Mouse (Mus musculus): ENCODE data around the gene Wbp2. TPM values are rescaled to one million over a fixed set of nuclear protein-coding genes. Genes with fewer than 3 reads are reported as not detected.
A peak's percentile ranks its signal among the peaks of the same experiment; 100 is the strongest.

Gene Wbp2
- polyA plus RNA-seq, 1 experiment, result 156 TPM

DNA sequence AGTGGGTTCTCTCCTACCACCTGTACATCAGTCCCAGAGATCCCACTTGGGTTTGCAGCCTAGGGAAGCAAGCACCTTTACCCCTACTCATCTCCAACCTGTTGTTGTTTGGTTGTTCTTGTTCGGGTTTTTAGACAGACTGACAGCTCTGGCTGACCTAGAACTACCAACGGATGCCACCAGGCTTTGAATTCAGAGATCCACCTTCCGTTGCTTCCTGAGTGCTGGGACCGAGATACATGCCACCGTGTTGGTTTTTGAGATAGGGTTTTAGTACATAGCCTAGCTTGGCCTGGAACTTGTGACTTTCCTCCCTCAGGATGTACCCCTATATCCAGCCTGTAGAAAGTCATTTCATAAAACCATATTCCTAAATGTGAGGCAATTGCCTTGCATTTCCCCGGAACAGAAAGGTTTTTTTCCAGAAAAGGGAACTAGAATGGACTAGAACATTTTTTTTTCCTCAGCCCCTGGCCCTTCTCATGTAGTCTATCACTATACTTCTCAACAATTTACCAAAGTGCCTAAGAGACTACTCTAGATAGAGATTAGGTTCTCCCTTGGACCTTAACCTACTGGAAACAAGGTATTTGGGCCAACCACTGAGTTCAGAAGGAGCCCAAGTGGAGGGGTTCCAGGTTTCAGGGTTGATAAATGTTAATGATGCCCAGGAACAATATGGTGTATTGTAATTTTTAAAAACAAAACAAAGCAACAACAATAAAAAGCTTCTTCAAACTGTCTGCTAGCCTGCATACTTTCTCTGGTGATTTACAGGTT is 57.5 kb downstream of the Wbp2 start:
- H3ac ChIP-seq (ENCODE audit: control insufficient read depth, insufficient read length), result no peak overlapping the region
- peak overlapping the region; percentile 90 for H3K4me2 ChIP-seq (ENCODE audit: low read depth)
- no peaks in the 10 kb centered on the region for H3K36me3 ChIP-seq (ENCODE audit: control insufficient read depth, insufficient read depth)
- H3K79me2 ChIP-seq (ENCODE audit: control insufficient read depth, insufficient read depth), result peaks cover 38% of the 10 kb centered on the region
- TF ChIP-seq MYOD1 (IDR thresholded peaks at IDR 0.05; ENCODE audit: control insufficient read depth in 1 of 3, insufficient read length in 2 of 3, low read depth in 2 of 3), result no peak
- TF ChIP-seq CEBPB (IDR thresholded peaks at IDR 0.05; ENCODE audit: insufficient read depth, poor library complexity, severe bottlenecking), result no peak
- no peak for TF ChIP-seq TCF3 (IDR thresholded peaks at IDR 0.05; ENCODE audit: insufficient read length, low read depth)
- no peak for TF ChIP-seq REST (IDR thresholded peaks at IDR 0.05; ENCODE audit: insufficient read depth, insufficient read length)
- TF ChIP-seq MAX (IDR thresholded peaks at IDR 0.05; ENCODE audit: low read depth), result no peak
- no peak for TF ChIP-seq POLR2AphosphoS2 (IDR thresholded peaks at IDR 0.05; ENCODE audit: insufficient read length, low read depth)
- TF ChIP-seq E2F4 (IDR thresholded peaks at IDR 0.05; ENCODE audit: insufficient read depth), result no peak
- no peak for TF ChIP-seq POLR2A (IDR thresholded peaks at IDR 0.05; ENCODE audit: insufficient read length, low read depth)
- no peak for TF ChIP-seq TCF12 (IDR thresholded peaks at IDR 0.05; ENCODE audit: insufficient read depth, poor library complexity, severe bottlenecking)
- no peak for TF ChIP-seq SRF (IDR thresholded peaks at IDR 0.05; ENCODE audit: control insufficient read depth, insufficient read length, low read depth)
- TF ChIP-seq MYOG (IDR thresholded peaks at IDR 0.05; ENCODE audit: control insufficient read depth in 1 of 3, insufficient read depth in 1 of 3, insufficient read length in 2 of 3, low read depth in 2 of 3), result no peak
- no peak for TF ChIP-seq USF1 (IDR thresholded peaks at IDR 0.05; ENCODE audit: low read depth)
- H3K4me3 ChIP-seq, result peak overlapping the region; percentile 67
- H3K27me3 ChIP-seq (ENCODE audit: control insufficient read depth, insufficient read depth, insufficient read length), result no peaks in the 10 kb centered on the region

Other genes starting within 250 kb of the Wbp2 start
- 0.23 TPM for gene Myo15b, start 228.6 kb downstream of the Wbp2 start, polyA plus RNA-seq (2012; fragmentation: generic; extraction: Trizol)
- gene Smim5, start 187.0 kb downstream of the Wbp2 start, polyA plus RNA-seq (2012; fragmentation: generic; extraction: Trizol), result 49.4 TPM
- gene Smim6, start 175.0 kb downstream of the Wbp2 start, polyA plus RNA-seq (2012; fragmentation: generic; extraction: Trizol), result 7.8 TPM
- gene Sap30bp, start 153.7 kb downstream of the Wbp2 start, polyA plus RNA-seq (2012; fragmentation: generic; extraction: Trizol), result 84.9 TPM
- gene Recql5, start 153.5 kb downstream of the Wbp2 start, polyA plus RNA-seq (2012; fragmentation: generic; extraction: Trizol), result 13.1 TPM
- gene Itgb4, start 112.3 kb downstream of the Wbp2 start, polyA plus RNA-seq (2012; fragmentation: generic; extraction: Trizol), result 1.2 TPM
- gene Galk1, start 74.3 kb downstream of the Wbp2 start, polyA plus RNA-seq (2012; fragmentation: generic; extraction: Trizol), result 172 TPM
- gene H3f3b, start 59.0 kb downstream of the Wbp2 start, polyA plus RNA-seq (2012; fragmentation: generic; extraction: Trizol), result 502 TPM
- gene Unk, start 56.7 kb downstream of the Wbp2 start, polyA plus RNA-seq (2012; fragmentation: generic; extraction: Trizol), result 15.3 TPM
- 9.1 TPM for gene Unc13d, start 9.0 kb downstream of the Wbp2 start, polyA plus RNA-seq (2012; fragmentation: generic; extraction: Trizol)
- 101 TPM for gene Trim47, start 40.2 kb upstream of the Wbp2 start, polyA plus RNA-seq (2012; fragmentation: generic; extraction: Trizol)
- 1.9 TPM for gene Trim65, start 44.1 kb upstream of the Wbp2 start, polyA plus RNA-seq (2012; fragmentation: generic; extraction: Trizol)
- 141 TPM for gene Mrpl38, start 51.9 kb upstream of the Wbp2 start, polyA plus RNA-seq (2012; fragmentation: generic; extraction: Trizol)
- gene Fbf1, start 81.2 kb upstream of the Wbp2 start, polyA plus RNA-seq (2012; fragmentation: generic; extraction: Trizol), result 41.7 TPM
- 61.4 TPM for gene Ten1, start 111.9 kb upstream of the Wbp2 start, polyA plus RNA-seq (2012; fragmentation: generic; extraction: Trizol)
- 36.4 TPM for gene Acox1, start 112.0 kb upstream of the Wbp2 start, polyA plus RNA-seq (2012; fragmentation: generic; extraction: Trizol)
- gene Evpl, start 151.1 kb upstream of the Wbp2 start, polyA plus RNA-seq (2012; fragmentation: generic; extraction: Trizol), result 0.14 TPM
- 83.0 TPM for gene Srp68, start 187.2 kb upstream of the Wbp2 start, polyA plus RNA-seq (2012; fragmentation: generic; extraction: Trizol)
- 1.5 TPM for gene Galr2, start 193.9 kb upstream of the Wbp2 start, polyA plus RNA-seq (2012; fragmentation: generic; extraction: Trizol)
- gene Exoc7, start 220.2 kb upstream of the Wbp2 start, polyA plus RNA-seq (2012; fragmentation: generic; extraction: Trizol), result 55.0 TPM
- 0.08 TPM for gene Foxj1, start 248.4 kb upstream of the Wbp2 start, polyA plus RNA-seq (2012; fragmentation: generic; extraction: Trizol)

All from myocyte (in vitro differentiated cells).